Mouse (Mus musculus) midbrain, embryonic 15.5 days (tissue): ENCODE measurements around the gene Spns3. TPM values are rescaled to one million over a fixed set of nuclear protein-coding genes. Genes with fewer than 3 reads are reported as not detected.

ENCODE experiments used
- ATAC-seq: fragments of 200-750 bp; cut with Nextera tagmentation; replicated peaks from 2 replicates; pipeline ENCODE4 v1.8.0; 2017; ENCODE audit warnings: moderate TSS enrichment
- H3K27ac ChIP-seq: fragments of 300-500 bp; sonication (generic); 2 replicates; pipeline ENCODE4 v1.5.1; 2015; ENCODE audit warnings: mild to moderate bottlenecking, inconsistent platforms
- H3K27me3 ChIP-seq: fragments of 300-500 bp; sonication (generic); replicated peaks from 2 replicates; pipeline ENCODE4 v1.6.1; 2015; ENCODE audit warnings: inconsistent platforms
- H3K36me3 ChIP-seq: fragments of 300-500 bp; sonication (generic); replicated peaks from 2 replicates; pipeline ENCODE4 v1.6.1; 2015; ENCODE audit warnings: inconsistent platforms
- H3K4me1 ChIP-seq: fragments of 300-500 bp; sonication (generic); 2 replicates; pipeline ENCODE4 v1.6.1; 2015; ENCODE audit warnings: inconsistent platforms
- H3K4me2 ChIP-seq: fragments of 300-500 bp; sonication (generic); 2 replicates; pipeline ENCODE4 v1.6.1; 2015; ENCODE audit warnings: inconsistent platforms, mild to moderate bottlenecking, moderate library complexity
- H3K4me3 ChIP-seq: fragments of 300-500 bp; sonication (generic); 2 replicates; pipeline ENCODE4 v1.5.1; 2015; ENCODE audit warnings: mild to moderate bottlenecking, inconsistent platforms
- H3K9ac ChIP-seq: fragments of 300-500 bp; sonication (generic); 2 replicates; pipeline ENCODE4 v1.6.1; 2015; ENCODE audit warnings: mild to moderate bottlenecking, inconsistent platforms
- H3K9me3 ChIP-seq: fragments of 300-500 bp; sonication (generic); 2 replicates; pipeline ENCODE4 v1.6.1; 2016; ENCODE audit warnings: inconsistent platforms
- WGBS: fragments of 180-500 bp; shearing (Covaris S2); methylation state at CpG from one replicate; pipeline ENCODE4 v1.1.7; 2015; ENCODE audit warnings: mixed read lengths; 5-methylcytosine and 5-hydroxymethylcytosine counted together
- polyA plus RNA-seq: library from polyadenylated mRNA; unstranded; fragments of >200 nt; fragmentation: Nextera tagmentation; extraction: Ambion mirVana; gene quantifications from 2 replicates; pipeline ENCODE4 v1.2.1, GENCODE M21; 2015

Gene Spns3
- polyA plus RNA-seq, 1 experiment from 2014 or later: not detected

DNA sequence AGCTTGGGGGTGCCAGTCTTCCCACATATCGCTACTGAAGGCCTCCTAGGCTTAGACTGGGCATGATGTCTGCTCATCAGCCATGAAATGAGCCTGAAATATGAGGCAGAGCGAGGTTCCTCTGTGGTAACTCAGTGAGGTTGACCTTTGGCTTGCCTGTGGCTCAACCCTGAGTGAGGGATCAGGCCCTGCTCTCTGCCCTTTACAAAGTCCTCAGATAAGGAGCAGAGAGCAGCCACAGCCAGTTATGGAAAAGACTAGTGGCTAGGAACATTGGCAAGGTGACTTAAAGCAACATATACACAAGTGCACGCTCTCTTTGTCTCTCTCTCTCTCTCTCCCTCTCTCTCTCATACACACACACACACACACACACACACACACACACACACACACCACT lies 75.4 kb downstream of the Spns3 start:
- Histone ChIP-seq H3K36me3 (0 out of 2 replicates have a peak, but pooled peaks cover 5% of the 10 kb centered on the region), H3K27me3 (no peaks in the 10 kb centered on the region), H3K27ac (no peak overlapping the region), H3K9me3 (no peaks in the 10 kb centered on the region), H3K9ac (no peak overlapping the region), H3K4me2 (no peak overlapping the region), H3K4me3 (no peak overlapping the region), H3K4me1 (peaks cover 7% of the 10 kb centered on the region)
- ATAC-seq: no peak
- 81% methylated on average over 3 of the region's 3 CpGs for WGBS

- Histone ChIP-seq H3K4me3 (no peak overlapping the region), H3K27ac (no peak overlapping the region), H3K9me3 (no peaks in the 10 kb centered on the region), H3K27me3 (no peaks in the 10 kb centered on the region), H3K36me3 (0 out of 2 replicates have a peak, but pooled peaks cover 5% of the 10 kb centered on the region), H3K4me1 (peaks cover 7% of the 10 kb centered on the region), H3K9ac (no peak overlapping the region), H3K4me2 (no peak overlapping the region)
- ATAC-seq: no peak
- WGBS: 93% methylated on average over 4 of the region's 4 CpGs
Measured at GRCm38 (mm10) chr11:72473540-72473939, 76.8 kb downstream of the Spns3 start.

- H3K9ac ChIP-seq: no peak overlapping the region
- ATAC-seq: no peak
Measured at GRCm38 (mm10) chr11:72471381-72471780, 78.9 kb downstream of the Spns3 start.

GRCm38 (mm10) chr11:72470004-72470403 lies 80.3 kb downstream of the Spns3 start:
- H3K4me2 ChIP-seq: no peak overlapping the region
- no peak for ATAC-seq
- H3K27ac ChIP-seq: no peak overlapping the region
- 68% methylated on average over 4 of the region's 4 CpGs for WGBS
- H3K9me3 ChIP-seq: no peaks in the 10 kb centered on the region
- H3K9ac ChIP-seq: no peak overlapping the region
- 0 out of 2 replicates have a peak, but pooled peaks cover 5% of the 10 kb centered on the region for H3K36me3 ChIP-seq
- no peak overlapping the region for H3K4me3 ChIP-seq
- no peaks in the 10 kb centered on the region for H3K4me1 ChIP-seq
- no peaks in the 10 kb centered on the region for H3K27me3 ChIP-seq

More at GRCm38 (mm10) chr11:72471381-72471780, 78.9 kb downstream of the Spns3 start:
- WGBS: 75% methylated on average over 6 of the region's 6 CpGs
- Histone ChIP-seq H3K4me3 (no peak overlapping the region), H3K9me3 (no peaks in the 10 kb centered on the region), H3K36me3 (0 out of 2 replicates have a peak, but pooled peaks cover 5% of the 10 kb centered on the region), H3K4me1 (no peaks in the 10 kb centered on the region), H3K4me2 (no peak overlapping the region), H3K27me3 (no peaks in the 10 kb centered on the region), H3K27ac (no peak overlapping the region)

DNA sequence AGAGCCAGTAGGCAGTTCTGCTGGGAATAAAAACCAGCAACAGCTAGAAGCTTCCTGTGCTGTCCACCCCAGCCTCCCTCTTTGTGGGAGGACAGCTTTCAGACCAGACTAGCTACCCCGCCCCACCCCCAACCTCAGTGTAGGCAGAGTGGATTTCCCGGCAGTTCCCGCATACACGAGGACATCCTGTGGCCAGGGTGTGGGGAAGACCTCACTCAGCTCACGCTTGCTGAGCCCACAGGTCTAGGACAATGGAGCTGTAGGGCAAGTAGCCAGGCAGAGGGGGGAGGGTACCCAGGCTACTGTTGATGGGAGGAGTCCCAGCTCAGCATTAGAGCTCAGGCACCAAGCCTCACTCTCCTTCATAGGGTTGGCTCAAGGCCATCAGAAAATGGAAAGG lies 81.1 kb downstream of the Spns3 start:
- peak; percentile 44; the same call in 1 of the 2 replicates for ATAC-seq
- H3K36me3 ChIP-seq: 0 out of 2 replicates have a peak, but pooled peaks cover 5% of the 10 kb centered on the region
- no peaks in the 10 kb centered on the region for H3K9me3 ChIP-seq
- no peak overlapping the region for H3K4me2 ChIP-seq
- H3K27me3 ChIP-seq: no peaks in the 10 kb centered on the region
- H3K9ac ChIP-seq: no peak overlapping the region
- H3K4me1 ChIP-seq: no peaks in the 10 kb centered on the region
- H3K4me3 ChIP-seq: no peak overlapping the region
- 26% methylated on average over 5 of the region's 5 CpGs for WGBS
- H3K27ac ChIP-seq: 0 out of 2 replicates have a peak overlapping the region, but pooled peaks have one; percentile 25

GRCm38 (mm10) chr11:72468525-72468924 lies 81.8 kb downstream of the Spns3 start:
- WGBS: 73% methylated on average over 5 of the region's 5 CpGs
- no peak for ATAC-seq
- Histone ChIP-seq H3K27me3 (no peaks in the 10 kb centered on the region), H3K9ac (no peak overlapping the region), H3K36me3 (0 out of 2 replicates have a peak, but pooled peaks cover 5% of the 10 kb centered on the region), H3K27ac (peak overlapping the region; percentile 35; the same call in 1 of the 2 replicates), H3K4me2 (no peak overlapping the region), H3K4me3 (no peak overlapping the region), H3K4me1 (no peaks in the 10 kb centered on the region), H3K9me3 (no peaks in the 10 kb centered on the region)

DNA sequence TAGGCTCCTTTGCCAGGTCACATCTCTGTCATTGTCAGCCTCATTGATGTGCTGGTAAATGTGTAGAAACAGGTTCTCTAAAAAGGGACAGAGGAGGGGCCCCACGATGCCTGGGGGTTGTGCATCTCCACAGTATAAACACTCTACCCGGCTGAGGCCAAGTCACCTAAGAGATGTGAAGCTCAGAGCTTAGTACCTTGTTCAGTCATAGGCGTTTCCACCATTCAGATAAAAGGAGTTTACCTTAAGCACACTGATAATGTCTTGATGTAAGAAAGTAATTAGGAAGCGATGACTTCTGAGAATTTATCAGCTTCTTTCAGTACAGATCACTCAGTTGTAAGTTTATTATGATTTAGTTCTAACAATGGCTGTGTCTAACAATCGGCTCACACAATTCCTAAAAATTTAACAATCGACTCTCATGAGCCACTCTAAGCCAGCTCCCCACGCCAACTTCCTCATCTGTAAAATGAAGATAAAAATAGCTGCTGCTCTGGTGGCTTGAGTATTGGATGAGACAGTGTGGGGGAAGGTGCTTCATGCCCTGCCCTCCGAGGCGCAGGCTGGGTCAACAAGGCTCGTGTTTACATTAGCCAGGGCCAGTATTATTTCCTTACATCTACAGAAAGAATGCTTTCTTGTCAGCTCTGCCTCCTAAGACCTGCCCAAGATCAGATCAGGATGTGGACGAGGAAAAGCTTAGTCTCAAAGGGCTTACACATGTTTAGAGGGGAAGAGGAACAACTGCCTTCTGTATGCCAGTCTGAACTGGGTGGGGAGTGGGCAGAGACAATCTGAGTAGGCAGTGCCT lies 83.4 kb downstream of the Spns3 start:
- ATAC-seq: no peak
- H3K36me3 ChIP-seq: no peaks in the 10 kb centered on the region
- no peaks in the 10 kb centered on the region for H3K27me3 ChIP-seq
- H3K4me3 ChIP-seq: no peak overlapping the region
- H3K4me1 ChIP-seq: no peaks in the 10 kb centered on the region
- 63% methylated on average over 11 of the region's 11 CpGs for WGBS
- H3K9ac ChIP-seq: no peak overlapping the region
- no peaks in the 10 kb centered on the region for H3K9me3 ChIP-seq
- peak overlapping the region; percentile 49 for H3K27ac ChIP-seq
- no peak overlapping the region for H3K4me2 ChIP-seq

DNA sequence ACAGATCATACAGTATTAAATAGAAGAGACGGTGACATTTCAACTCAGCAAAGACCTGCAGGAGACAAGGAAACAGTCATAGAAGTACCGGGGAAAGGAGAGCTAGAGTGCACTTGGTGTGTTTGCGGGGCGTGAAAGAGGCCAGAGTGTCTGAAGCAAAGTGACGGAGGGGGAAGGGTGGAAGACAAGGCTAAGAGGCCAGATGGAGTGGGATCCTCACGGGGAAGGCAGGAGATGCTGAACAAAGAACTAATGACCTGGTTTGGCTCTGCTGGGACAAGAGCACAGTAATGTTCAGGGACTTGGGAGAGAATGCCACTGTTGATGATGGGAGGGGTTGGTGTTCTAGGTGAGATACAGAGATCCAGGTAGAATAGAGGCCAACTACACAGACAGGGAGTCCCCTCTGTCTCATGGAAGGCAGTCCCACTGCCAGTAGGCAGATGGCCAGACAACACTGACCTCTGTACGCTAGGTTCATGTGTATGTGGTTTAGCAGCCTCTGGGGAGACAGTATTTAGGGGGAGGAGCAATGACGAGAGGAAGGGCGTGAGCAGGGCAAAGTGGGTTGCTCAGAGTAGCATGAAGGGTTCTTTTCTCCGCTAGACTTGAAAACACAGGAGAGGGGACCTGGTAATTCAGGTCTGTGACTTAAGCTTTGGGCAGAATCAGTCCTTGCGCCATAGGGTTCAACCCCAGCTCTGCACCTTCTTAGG lies 84.2 kb downstream of the Spns3 start:
- H3K4me3 ChIP-seq: no peak overlapping the region
- H3K4me2 ChIP-seq: no peak overlapping the region
- no peaks in the 10 kb centered on the region for H3K4me1 ChIP-seq
- no peaks in the 10 kb centered on the region for H3K36me3 ChIP-seq
- 70% methylated on average over 11 of the region's 11 CpGs for WGBS
- H3K27me3 ChIP-seq: no peaks in the 10 kb centered on the region
- ATAC-seq: no peak
- no peak overlapping the region for H3K27ac ChIP-seq
- no peak overlapping the region for H3K9ac ChIP-seq
- H3K9me3 ChIP-seq: no peaks in the 10 kb centered on the region

GRCm38 (mm10) chr11:72464821-72465220 lies 85.5 kb downstream of the Spns3 start:
- Histone ChIP-seq H3K36me3 (no peaks in the 10 kb centered on the region), H3K4me2 (no peak overlapping the region), H3K4me1 (no peaks in the 10 kb centered on the region), H3K4me3 (no peak overlapping the region), H3K27me3 (no peaks in the 10 kb centered on the region), H3K9me3 (no peaks in the 10 kb centered on the region), H3K27ac (no peak overlapping the region), H3K9ac (no peak overlapping the region)
- ATAC-seq: no peak
- WGBS: 47% methylated on average over 3 of the region's 3 CpGs

DNA sequence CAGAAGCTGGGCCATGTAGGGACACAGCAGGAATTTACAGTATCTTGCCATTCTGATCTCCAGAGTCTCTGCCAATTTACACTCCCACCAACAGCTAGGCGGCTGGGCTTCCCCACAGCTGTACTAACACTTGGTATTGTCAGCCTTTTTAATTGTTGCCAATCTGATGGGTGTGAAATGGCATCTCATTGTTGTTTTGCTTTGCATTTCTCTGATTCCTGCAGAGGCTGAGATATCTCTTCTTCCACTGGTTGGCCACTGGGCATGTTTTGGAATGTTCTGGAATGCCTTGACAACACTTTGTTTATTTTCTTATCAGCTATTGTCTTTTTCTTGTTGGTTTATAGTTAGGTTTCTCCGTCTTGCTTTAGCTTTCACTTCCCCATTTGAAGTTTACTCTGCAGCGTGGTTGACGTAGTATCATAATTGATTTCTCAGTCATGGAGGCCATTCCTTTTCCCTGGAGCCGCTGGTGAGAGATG lies 88.8 kb downstream of the Spns3 start:
- no peak overlapping the region for H3K27ac ChIP-seq
- no peaks in the 10 kb centered on the region for H3K9me3 ChIP-seq
- H3K4me2 ChIP-seq: no peak overlapping the region
- H3K4me1 ChIP-seq: no peaks in the 10 kb centered on the region
- no peaks in the 10 kb centered on the region for H3K36me3 ChIP-seq
- H3K27me3 ChIP-seq: no peaks in the 10 kb centered on the region
- WGBS: 58% methylated on average over 5 of the region's 5 CpGs
- no peak overlapping the region for H3K9ac ChIP-seq
- no peak overlapping the region for H3K4me3 ChIP-seq
- no peak for ATAC-seq

- Histone ChIP-seq H3K4me1 (no peaks in the 10 kb centered on the region), H3K4me3 (no peak overlapping the region), H3K9me3 (no peaks in the 10 kb centered on the region), H3K4me2 (no peak overlapping the region), H3K27me3 (no peaks in the 10 kb centered on the region), H3K36me3 (no peaks in the 10 kb centered on the region), H3K9ac (no peak overlapping the region), H3K27ac (no peak overlapping the region)
- WGBS: 84% methylated on average over 3 of the region's 3 CpGs
- no peak for ATAC-seq
Measured at GRCm38 (mm10) chr11:72458502-72458901, 91.8 kb downstream of the Spns3 start.

DNA sequence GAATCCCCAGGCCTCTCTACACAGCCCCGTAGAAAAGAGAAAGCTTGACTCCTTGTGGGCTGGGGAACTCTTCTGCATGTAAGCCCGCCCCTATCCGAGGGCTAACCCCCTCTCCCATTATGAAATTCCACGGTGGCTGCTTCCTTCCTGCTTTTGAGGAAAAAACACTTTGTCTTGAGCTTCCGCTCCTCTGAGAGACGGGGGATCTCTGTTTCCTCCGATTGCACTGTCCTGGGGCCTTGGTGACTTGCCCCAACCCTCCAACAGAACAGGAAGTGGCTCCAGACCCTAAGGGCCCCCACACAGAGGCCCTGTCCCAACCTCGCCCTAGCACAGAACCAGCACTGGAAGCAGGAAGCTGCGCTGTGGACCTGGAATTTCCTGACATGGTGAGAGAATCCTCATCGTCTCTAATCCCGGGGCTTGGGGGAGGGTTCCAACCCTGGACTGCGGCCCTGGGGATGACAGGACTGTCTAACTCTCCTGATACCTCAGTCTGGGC lies 92.3 kb downstream of the Spns3 start:
- ATAC-seq: no peak
- Histone ChIP-seq H3K4me3 (no peak overlapping the region), H3K4me1 (no peaks in the 10 kb centered on the region), H3K27me3 (no peaks in the 10 kb centered on the region), H3K9me3 (no peaks in the 10 kb centered on the region), H3K36me3 (no peaks in the 10 kb centered on the region), H3K4me2 (no peak overlapping the region), H3K9ac (no peak overlapping the region), H3K27ac (no peak overlapping the region)
- 73% methylated on average over 12 of the region's 12 CpGs for WGBS
